ENCODE assay signal across 24 mouse cellular contexts in genomic region chr5:92681861-92682260, GRCm38 (mm10). TPM values are rescaled to one million over a fixed set of nuclear protein-coding genes. Genes with fewer than 3 reads are reported as not detected.
DNase-seq lines count a peak whose midpoint lies in the region; ATAC-seq lines count a peak whose summit lies in the region.
"Had no signal": no experiment of that assay in that cellular context is flagged by ENCODE, and none has a peak within 500 bp of the region (broad histone marks: within the 10 kb centered on the region; RNA-seq: fewer than 3 reads in every experiment).

No protein-coding gene starts in this region.

- no peak for ATAC-seq in forebrain, embryonic 12.5 days (ENCODE audit: low FRiP score)
- ATAC-seq in midbrain, embryonic 16.5 days, result no peak
- ATAC-seq in midbrain, embryonic 11.5 days (ENCODE audit: low FRiP score), result no peak
- ATAC-seq in midbrain, embryonic 14.5 days (ENCODE audit: low FRiP score, low TSS enrichment), result no peak
- ATAC-seq: activated CD4-positive, CD25-positive, alpha-beta regulatory T cell, adult 4 months; CD4-positive, CD25-positive, alpha-beta regulatory T cell, adult 4 months had no signal

- peaks cover 44% of the 10 kb centered on the region for H3K4me1 ChIP-seq in forebrain, embryonic 10.5 days
- peaks cover 20% of the 10 kb centered on the region for H3K4me1 ChIP-seq in forebrain, embryonic 12.5 days
- peaks cover 46% of the 10 kb centered on the region for H3K4me1 ChIP-seq in midbrain, embryonic 10.5 days
- peaks cover 9% of the 10 kb centered on the region; the same call in 1 of the 2 replicates for H3K4me1 ChIP-seq in midbrain, embryonic 16.5 days (ENCODE audit: control insufficient read depth, insufficient read depth, low read length)
- peaks cover 7% of the 10 kb centered on the region for H3K4me1 ChIP-seq in midbrain, embryonic 11.5 days (ENCODE audit: control insufficient read depth, insufficient read depth, low read length)
- H3K4me1 ChIP-seq in midbrain, embryonic 14.5 days (ENCODE audit: control insufficient read depth, insufficient read depth, low read length), result no peaks in the 10 kb centered on the region

- H3K9ac ChIP-seq in forebrain, embryonic 12.5 days, result no peak overlapping the region
- no peak overlapping the region for H3K9ac ChIP-seq in midbrain, embryonic 16.5 days (ENCODE audit: low read depth, low read length)
- H3K9ac ChIP-seq in midbrain, embryonic 11.5 days (ENCODE audit: low read length), result no peak overlapping the region
- H3K9ac ChIP-seq in midbrain, embryonic 14.5 days (replicated peaks; ENCODE audit: low read length), result no peak overlapping the region

- peaks cover 5% of the 10 kb centered on the region; the same call in 1 of the 2 replicates for H3K36me3 ChIP-seq in forebrain, embryonic 10.5 days (replicated peaks)
- no peaks in the 10 kb centered on the region for H3K36me3 ChIP-seq in forebrain, embryonic 12.5 days (replicated peaks)
- H3K36me3 ChIP-seq in midbrain, embryonic 10.5 days, result no peaks in the 10 kb centered on the region
- H3K36me3 ChIP-seq in midbrain, embryonic 16.5 days (ENCODE audit: control insufficient read depth, insufficient read depth, low read length), result no peaks in the 10 kb centered on the region
- H3K36me3 ChIP-seq in midbrain, embryonic 11.5 days (ENCODE audit: control insufficient read depth, insufficient read depth, low read length), result no peaks in the 10 kb centered on the region
- no peaks in the 10 kb centered on the region for H3K36me3 ChIP-seq in midbrain, embryonic 14.5 days (ENCODE audit: control insufficient read depth, insufficient read depth, low read length)
- H3K36me3 ChIP-seq: G1E had no signal

- WGBS in forebrain, embryonic 10.5 days, result 86% methylated on average over 10 of the region's 10 CpGs
- 83% methylated on average over 10 of the region's 10 CpGs for WGBS in forebrain, embryonic 12.5 days
- WGBS in midbrain, embryonic 10.5 days, result 86% methylated on average over 10 of the region's 10 CpGs
- 85% methylated on average over 10 of the region's 10 CpGs for WGBS in midbrain, embryonic 16.5 days
- 80% methylated on average over 10 of the region's 10 CpGs for WGBS in midbrain, embryonic 11.5 days
- 84% methylated on average over 10 of the region's 10 CpGs for WGBS in midbrain, embryonic 14.5 days

- no peak overlapping the region for H3K4me2 ChIP-seq in forebrain, embryonic 12.5 days
- no peak overlapping the region for H3K4me2 ChIP-seq in midbrain, embryonic 16.5 days (ENCODE audit: low read length)
- no peak overlapping the region for H3K4me2 ChIP-seq in midbrain, embryonic 11.5 days
- H3K4me2 ChIP-seq in midbrain, embryonic 14.5 days (ENCODE audit: low read length), result no peak overlapping the region

- no peak for DNase-seq in forebrain, embryonic 10.5 days (ENCODE audit: extremely low spot score, low spot score)
- peak; percentile 59 for DNase-seq in heart, adult 11 months
- no peak for DNase-seq in heart, adult 18-20 months
- no peak for DNase-seq in midbrain, embryonic 10.5 days (ENCODE audit: low spot score)
- peak; percentile 64 for DNase-seq in midbrain, embryonic 11.5 days (ENCODE audit: low spot score, missing footprints)
- DNase-seq in midbrain, embryonic 14.5 days, result no peak
- DNase-seq: adrenal gland, adult 2 months; adrenal gland, adult 8-10 months; adrenal gland, postnatal 10 days; adrenal gland, postnatal 14 days; adrenal gland, postnatal 25 days; adrenal gland, postnatal 36 days; B cell, adult 2 months; cerebellum, adult 11 months; cerebellum, adult 11-12 months had no signal

- H3K27me3 ChIP-seq in forebrain, embryonic 10.5 days (ENCODE audit: poor library complexity, severe bottlenecking), result peaks cover 1% of the 10 kb centered on the region; the same call in 1 of the 2 replicates
- H3K27me3 ChIP-seq in forebrain, embryonic 12.5 days, result no peaks in the 10 kb centered on the region
- H3K27me3 ChIP-seq in midbrain, embryonic 10.5 days (ENCODE audit: low read depth, poor library complexity, severe bottlenecking), result peaks cover 8% of the 10 kb centered on the region
- H3K27me3 ChIP-seq in midbrain, embryonic 16.5 days (ENCODE audit: control insufficient read depth, insufficient read depth, low read depth, low read length), result no peaks in the 10 kb centered on the region
- no peaks in the 10 kb centered on the region for H3K27me3 ChIP-seq in midbrain, embryonic 11.5 days (ENCODE audit: control insufficient read depth, insufficient read depth, low read length)
- H3K27me3 ChIP-seq in midbrain, embryonic 14.5 days (ENCODE audit: control insufficient read depth, insufficient read depth, low read length), result 0 out of 2 replicates have a peak, but pooled peaks cover 3% of the 10 kb centered on the region
- H3K27me3 ChIP-seq: CH12.LX, Patski had no signal

- no peak overlapping the region for H3K4me3 ChIP-seq in forebrain, embryonic 10.5 days
- no peak overlapping the region for H3K4me3 ChIP-seq in forebrain, embryonic 12.5 days (replicated peaks)
- H3K4me3 ChIP-seq in midbrain, embryonic 10.5 days, result no peak overlapping the region
- no peak overlapping the region for H3K4me3 ChIP-seq in midbrain, embryonic 16.5 days (ENCODE audit: low read depth, low read length)
- H3K4me3 ChIP-seq in midbrain, embryonic 11.5 days (ENCODE audit: low read depth, low read length), result no peak overlapping the region
- H3K4me3 ChIP-seq in midbrain, embryonic 14.5 days (replicated peaks; ENCODE audit: low read depth, low read length), result no peak overlapping the region

- H3K27ac ChIP-seq in forebrain, embryonic 10.5 days, result peak overlapping the region; percentile 41
- H3K27ac ChIP-seq in forebrain, embryonic 12.5 days, result no peak overlapping the region
- peak overlapping the region; percentile 39; the same call in 1 of the 2 replicates for H3K27ac ChIP-seq in midbrain, embryonic 10.5 days (replicated peaks)
- no peak overlapping the region for H3K27ac ChIP-seq in midbrain, embryonic 16.5 days (ENCODE audit: low read length)
- no peak overlapping the region for H3K27ac ChIP-seq in midbrain, embryonic 11.5 days (ENCODE audit: low read depth, low read length)
- H3K27ac ChIP-seq in midbrain, embryonic 14.5 days (replicated peaks; ENCODE audit: low read depth, low read length), result no peak overlapping the region

- H3K9me3 ChIP-seq in forebrain, embryonic 10.5 days, result no peaks in the 10 kb centered on the region
- no peaks in the 10 kb centered on the region for H3K9me3 ChIP-seq in forebrain, embryonic 12.5 days
- no peaks in the 10 kb centered on the region for H3K9me3 ChIP-seq in midbrain, embryonic 10.5 days (replicated peaks)
- peaks cover 2% of the 10 kb centered on the region; the same call in 1 of the 2 replicates for H3K9me3 ChIP-seq in midbrain, embryonic 16.5 days (replicated peaks; ENCODE audit: control insufficient read depth, low read length, poor library complexity, severe bottlenecking)
- no peaks in the 10 kb centered on the region for H3K9me3 ChIP-seq in midbrain, embryonic 11.5 days (ENCODE audit: control insufficient read depth, low read length)
- no peaks in the 10 kb centered on the region for H3K9me3 ChIP-seq in midbrain, embryonic 14.5 days (ENCODE audit: control insufficient read depth, low read length)
- H3K9me3 ChIP-seq: G1E had no signal

RNA-seq across cellular contexts. Expression of gene Shroom3, which starts 1.4 kb away (rescaled TPM):
- 8.1 and 9.1 TPM in 2 replicates for polyA plus RNA-seq in forebrain, embryonic 10.5 days (2016; fragmentation: Nextera tagmentation; extraction: Ambion mirVana)
- polyA plus RNA-seq in forebrain, embryonic 12.5 days (2016; fragmentation: Nextera tagmentation; extraction: Ambion mirVana), result 6.4 and 6.6 TPM in 2 replicates
- total RNA-seq in heart, adult 18-20 months (2021), result 10 to 100 TPM; 26.3 to 30.0 TPM
- 5.8 and 8.3 TPM in 2 replicates for polyA plus RNA-seq in midbrain, embryonic 10.5 days (2016; fragmentation: Nextera tagmentation; extraction: Ambion mirVana)
- polyA plus RNA-seq in midbrain, embryonic 16.5 days (2015; fragmentation: Nextera tagmentation; extraction: Ambion mirVana), result 1.1 and 1.8 TPM in 2 replicates
- 6.0 and 6.2 TPM in 2 replicates for polyA plus RNA-seq in midbrain, embryonic 11.5 days (2014; fragmentation: Nextera tagmentation; extraction: Ambion mirVana)
- polyA plus RNA-seq in midbrain, embryonic 14.5 days (2014; fragmentation: Nextera tagmentation; extraction: Ambion mirVana), result 1.4 and 1.5 TPM in 2 replicates
- total RNA-seq: MEL had no signal
- polyA plus RNA-seq: activated CD4-positive, CD25-positive, alpha-beta regulatory T cell, adult 4 months; CD4-positive, CD25-positive, alpha-beta regulatory T cell, adult 4 months; G1E had no signal

RNA-seq across cellular contexts. Expression of gene Ccdc158, which starts 6.8 kb away (rescaled TPM):
- 0.86 and 1.4 TPM in 2 replicates for polyA plus RNA-seq in forebrain, embryonic 10.5 days (2016; fragmentation: Nextera tagmentation; extraction: Ambion mirVana)
- polyA plus RNA-seq in forebrain, embryonic 12.5 days (2016; fragmentation: Nextera tagmentation; extraction: Ambion mirVana), result 0.56 and 0.72 TPM in 2 replicates
- not detected for total RNA-seq in heart, adult 18-20 months (2021)
- polyA plus RNA-seq in midbrain, embryonic 10.5 days (2016; fragmentation: Nextera tagmentation; extraction: Ambion mirVana), result 0.85 and 0.89 TPM in 2 replicates
- polyA plus RNA-seq in midbrain, embryonic 16.5 days (2015; fragmentation: Nextera tagmentation; extraction: Ambion mirVana), result 0.57 and 0.63 TPM in 2 replicates
- polyA plus RNA-seq in midbrain, embryonic 11.5 days (2014; fragmentation: Nextera tagmentation; extraction: Ambion mirVana), result 0.92 and 1.1 TPM in 2 replicates
- polyA plus RNA-seq in midbrain, embryonic 14.5 days (2014; fragmentation: Nextera tagmentation; extraction: Ambion mirVana), result 0.24 and 0.43 TPM in 2 replicates
- total RNA-seq: CH12.LX, MEL had no signal
- polyA plus RNA-seq: activated CD4-positive, CD25-positive, alpha-beta regulatory T cell, adult 4 months; C2C12; CD4-positive, CD25-positive, alpha-beta regulatory T cell, adult 4 months; G1E had no signal

Comparison
In these comparisons a context has a peak if more than half of its experiments do, and no peak if none do; other contexts are left out.
1. DNase-seq: peak in heart, adult 11 months (single experiment) and midbrain, embryonic 11.5 days (single experiment); none in forebrain, embryonic 10.5 days (single experiment), heart, adult 18-20 months (0 of 2), midbrain, embryonic 10.5 days (single experiment) and midbrain, embryonic 14.5 days (single experiment).
2. H3K27ac ChIP-seq: peak in forebrain, embryonic 10.5 days (single experiment) and midbrain, embryonic 10.5 days (single experiment); none in forebrain, embryonic 12.5 days (single experiment), midbrain, embryonic 16.5 days (single experiment), midbrain, embryonic 11.5 days (single experiment) and midbrain, embryonic 14.5 days (single experiment).